Mouse (Mus musculus): ENCODE data around the gene Chgb. TPM values are rescaled to one million over a fixed set of nuclear protein-coding genes. Genes with fewer than 3 reads are reported as not detected.

The Chgb gene
- 1.8 and 1.9 TPM in 2 replicates for polyA plus RNA-seq (2015; fragmentation: Nextera tagmentation; extraction: Ambion mirVana)

DNA sequence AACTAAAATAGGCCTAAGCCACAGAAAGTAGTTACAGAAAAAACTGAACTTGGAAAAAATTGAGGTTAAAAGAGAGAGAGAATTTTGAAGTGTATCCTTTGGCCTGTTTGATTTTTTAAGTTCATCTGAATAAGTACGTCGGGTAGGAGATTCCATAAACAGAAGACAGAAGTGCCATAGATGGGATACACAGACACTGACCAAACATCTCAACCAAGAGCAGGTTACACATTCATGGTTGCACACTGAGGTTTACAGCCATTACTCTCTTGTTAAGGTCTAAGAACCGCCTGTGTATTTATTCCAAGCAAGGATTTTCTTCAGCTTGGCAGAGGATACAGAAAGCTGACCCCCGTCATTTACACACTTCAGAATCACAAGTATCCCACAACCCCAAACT is at the start of gene Chgb:
TSS of gene Chgb (plus strand) at position 301 of the 400 bp plus-strand sequence.
- Histone ChIP-seq H3K4me2 (replicated peaks) (peak within 1 kb of the TSS; percentile 82), H3K4me3 (replicated peaks) (peak within 1 kb of the TSS; percentile 40), H3K9me3 (replicated peaks) (no peaks in the 10 kb centered on the region), H3K27me3 (peaks cover 6% of the 10 kb centered on the region; the same call in 1 of the 2 replicates), H3K36me3 (no peaks in the 10 kb centered on the region), H3K4me1 (peaks cover 4% of the 10 kb centered on the region), H3K27ac (replicated peaks) (no peak within 1 kb of the TSS), H3K9ac (no peak within 1 kb of the TSS)
- ATAC-seq (ENCODE audit: insufficient number of reproducible peaks, low FRiP score, low TSS enrichment, low read depth) = 0 out of 2 replicates have a peak, but pooled peaks have one; percentile 9
- WGBS = 10% methylated on average over 4 of the region's 4 CpGs

- Histone ChIP-seq H3K27ac (replicated peaks) (no peak overlapping the region), H3K4me3 (replicated peaks) (no peak overlapping the region), H3K4me2 (replicated peaks) (no peak overlapping the region), H3K27me3 (no peaks in the 10 kb centered on the region), H3K9ac (no peak overlapping the region), H3K4me1 (no peaks in the 10 kb centered on the region), H3K36me3 (no peaks in the 10 kb centered on the region), H3K9me3 (replicated peaks) (no peaks in the 10 kb centered on the region)
- 78% methylated on average over 5 of the region's 5 CpGs for WGBS
- ATAC-seq (ENCODE audit: insufficient number of reproducible peaks, low FRiP score, low TSS enrichment, low read depth) = no peak
Measured at GRCm38 (mm10) chr2:132732940-132733339, 48.1 kb upstream of the Chgb start.

DNA sequence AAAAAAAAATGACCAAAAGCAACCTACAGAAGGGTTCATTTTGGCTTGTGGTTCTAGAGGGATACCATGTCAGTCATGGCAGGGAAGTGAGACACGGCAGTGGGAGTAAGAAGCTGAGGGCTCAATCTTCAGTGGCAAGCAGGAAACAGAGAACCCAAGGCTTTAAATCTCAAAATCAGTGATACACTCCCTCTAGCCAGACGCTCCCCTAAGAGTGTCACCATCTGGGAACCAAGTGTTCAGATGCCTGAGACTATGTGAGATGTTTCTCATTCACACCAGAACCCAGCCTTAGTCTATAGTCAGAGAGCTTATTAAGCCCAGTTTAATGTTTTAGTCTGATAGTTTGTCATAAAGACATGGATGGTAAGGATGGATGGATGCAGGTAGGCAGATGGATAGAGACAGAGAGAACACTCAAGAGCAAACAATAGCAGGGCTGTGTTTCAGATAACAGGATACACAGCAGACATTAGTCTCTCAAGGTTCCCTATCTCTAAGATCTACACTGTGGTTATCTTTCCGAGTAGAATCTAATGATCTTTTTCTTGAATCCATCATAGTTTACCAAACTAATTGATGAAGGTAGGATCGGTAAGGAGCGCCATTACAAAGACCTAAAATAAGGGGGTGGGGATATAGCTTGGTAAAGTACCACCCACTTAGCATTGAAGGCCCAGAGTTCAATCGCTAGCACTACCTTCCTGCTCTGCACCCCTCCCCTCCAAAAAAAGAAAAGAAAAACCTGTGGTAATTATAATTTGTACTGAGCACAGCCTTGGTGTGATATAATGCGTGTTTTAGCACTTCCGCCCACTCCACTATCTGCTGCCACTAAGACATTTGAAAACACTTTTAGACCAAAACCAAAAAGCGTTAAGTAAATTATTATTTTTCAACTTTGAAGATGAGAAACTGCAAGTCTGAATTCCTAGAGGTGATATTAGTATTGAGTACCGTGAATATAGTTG is 47.2 kb upstream of the Chgb start:
- Histone ChIP-seq H3K9me3 (replicated peaks) (no peaks in the 10 kb centered on the region), H3K9ac (no peak overlapping the region), H3K27ac (replicated peaks) (no peak overlapping the region), H3K4me1 (no peaks in the 10 kb centered on the region), H3K4me3 (replicated peaks) (no peak overlapping the region), H3K27me3 (no peaks in the 10 kb centered on the region), H3K36me3 (no peaks in the 10 kb centered on the region), H3K4me2 (replicated peaks) (no peak overlapping the region)
- WGBS = 87% methylated on average over 10 of the region's 10 CpGs
- no peak for ATAC-seq (ENCODE audit: insufficient number of reproducible peaks, low FRiP score, low TSS enrichment, low read depth)

DNA sequence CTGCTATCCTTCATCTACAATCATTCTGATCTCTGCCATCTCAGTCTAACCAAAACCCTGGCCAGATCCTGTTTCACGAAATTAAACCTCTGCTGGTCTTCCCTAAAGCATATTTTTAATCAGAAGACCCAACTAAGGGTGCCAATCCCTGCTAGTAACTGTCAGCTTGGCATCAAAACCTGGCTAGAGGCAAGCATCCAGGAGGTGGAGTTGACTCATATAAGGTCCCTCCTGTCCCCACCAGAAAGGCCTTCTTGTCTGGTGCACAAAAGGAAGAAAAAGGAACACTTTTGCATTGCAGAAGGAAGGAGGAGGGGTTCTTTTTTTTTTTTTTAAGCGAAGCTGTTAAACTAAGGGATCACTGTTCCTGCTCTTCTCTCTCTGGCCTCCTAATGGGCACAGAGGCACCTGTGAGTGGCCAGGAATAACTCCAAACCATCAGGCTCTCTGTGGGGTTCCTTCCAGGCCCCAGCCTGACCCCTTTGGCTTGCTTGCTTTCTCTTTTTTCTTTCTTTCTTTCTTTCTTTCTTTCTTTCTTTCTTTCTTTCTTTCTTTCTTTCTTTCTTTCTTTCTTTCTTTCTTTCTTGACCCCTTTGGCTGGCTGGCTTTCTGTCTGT is 42.2 kb upstream of the Chgb start:
- H3K4me2 ChIP-seq (replicated peaks) = no peak overlapping the region
- no peaks in the 10 kb centered on the region for H3K9me3 ChIP-seq (replicated peaks)
- 33% methylated on average over 2 of the region's 2 CpGs for WGBS
- H3K4me3 ChIP-seq (replicated peaks) = no peak overlapping the region
- H3K27me3 ChIP-seq = no peaks in the 10 kb centered on the region
- no peak overlapping the region for H3K27ac ChIP-seq (replicated peaks)
- ATAC-seq (ENCODE audit: insufficient number of reproducible peaks, low FRiP score, low TSS enrichment, low read depth) = no peak
- no peak overlapping the region for H3K9ac ChIP-seq
- no peaks in the 10 kb centered on the region for H3K36me3 ChIP-seq
- no peaks in the 10 kb centered on the region for H3K4me1 ChIP-seq

DNA sequence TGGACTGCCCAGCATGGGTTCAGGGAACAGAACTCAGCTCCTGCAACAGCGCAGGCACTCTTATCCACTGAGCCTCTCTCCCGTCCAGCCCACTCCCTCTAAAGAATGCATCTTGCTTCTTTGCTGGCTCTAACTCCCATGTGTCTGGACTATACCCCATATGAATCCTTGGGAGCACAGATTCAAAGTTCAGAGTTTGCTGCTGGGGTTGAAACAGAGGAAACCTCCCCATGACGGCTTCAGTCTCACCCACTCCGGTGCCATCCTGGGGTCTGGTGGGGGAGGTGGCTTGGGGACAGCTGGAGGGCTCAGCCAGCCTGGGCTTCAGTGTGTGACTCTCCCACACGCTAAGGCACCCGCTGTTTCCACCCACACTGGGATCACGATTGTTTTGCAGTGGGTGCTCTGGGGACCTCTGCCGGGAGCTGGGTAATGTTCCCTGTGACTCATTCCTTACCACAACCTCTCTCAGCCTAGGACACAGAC is 39.2 kb upstream of the Chgb start:
- WGBS = 57% methylated on average over 8 of the region's 8 CpGs
- no peaks in the 10 kb centered on the region for H3K36me3 ChIP-seq
- H3K27me3 ChIP-seq = no peaks in the 10 kb centered on the region
- no peak overlapping the region for H3K27ac ChIP-seq (replicated peaks)
- H3K4me3 ChIP-seq (replicated peaks) = no peak overlapping the region
- H3K9ac ChIP-seq = no peak overlapping the region
- H3K4me2 ChIP-seq (replicated peaks) = no peak overlapping the region
- no peak for ATAC-seq (ENCODE audit: insufficient number of reproducible peaks, low FRiP score, low TSS enrichment, low read depth)
- no peaks in the 10 kb centered on the region for H3K4me1 ChIP-seq
- H3K9me3 ChIP-seq (replicated peaks) = no peaks in the 10 kb centered on the region

GRCm38 (mm10) chr2:132744866-132745265 is 36.2 kb upstream of the Chgb start:
- WGBS = 91% methylated on average over 5 of the region's 5 CpGs
- no peak for ATAC-seq (ENCODE audit: insufficient number of reproducible peaks, low FRiP score, low TSS enrichment, low read depth)
- no peak overlapping the region for H3K4me3 ChIP-seq (replicated peaks)
- no peaks in the 10 kb centered on the region for H3K27me3 ChIP-seq
- H3K4me1 ChIP-seq = no peaks in the 10 kb centered on the region
- no peaks in the 10 kb centered on the region for H3K9me3 ChIP-seq (replicated peaks)
- no peaks in the 10 kb centered on the region for H3K36me3 ChIP-seq
- no peak overlapping the region for H3K27ac ChIP-seq (replicated peaks)
- no peak overlapping the region for H3K4me2 ChIP-seq (replicated peaks)
- H3K9ac ChIP-seq = no peak overlapping the region

- no peaks in the 10 kb centered on the region for H3K9me3 ChIP-seq (replicated peaks)
- no peak overlapping the region for H3K9ac ChIP-seq
- ATAC-seq (ENCODE audit: insufficient number of reproducible peaks, low FRiP score, low TSS enrichment, low read depth) = no peak
- H3K27me3 ChIP-seq = no peaks in the 10 kb centered on the region
- no peak overlapping the region for H3K27ac ChIP-seq (replicated peaks)
- H3K36me3 ChIP-seq = no peaks in the 10 kb centered on the region
- WGBS = 81% methylated on average over 3 of the region's 3 CpGs
- H3K4me2 ChIP-seq (replicated peaks) = no peak overlapping the region
- H3K4me1 ChIP-seq = no peaks in the 10 kb centered on the region
- H3K4me3 ChIP-seq (replicated peaks) = no peak overlapping the region
Measured at GRCm38 (mm10) chr2:132746108-132746507, 35.0 kb upstream of the Chgb start.

DNA sequence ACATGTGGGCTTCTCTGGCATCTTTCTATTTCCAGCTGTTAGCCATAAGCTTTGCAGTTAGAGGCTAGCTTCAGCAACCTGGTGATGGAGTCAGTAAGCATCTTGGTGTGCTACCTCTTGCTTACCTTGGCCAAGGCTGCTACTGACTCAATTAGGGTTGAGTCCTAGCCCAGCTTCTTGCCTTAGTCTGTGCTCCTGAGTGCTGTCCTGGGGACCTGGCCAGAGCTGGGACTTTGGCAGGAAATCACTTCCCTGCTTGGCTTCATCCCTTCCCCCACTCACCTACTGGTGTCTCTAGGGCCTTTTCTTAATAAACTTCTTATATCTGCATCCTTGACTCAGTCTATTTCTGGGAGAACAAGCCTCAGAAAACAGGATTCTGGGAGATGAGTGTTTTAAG is 30.4 kb upstream of the Chgb start:
- Histone ChIP-seq H3K4me2 (replicated peaks) (no peak overlapping the region), H3K4me1 (no peaks in the 10 kb centered on the region), H3K9me3 (replicated peaks) (no peaks in the 10 kb centered on the region), H3K27me3 (no peaks in the 10 kb centered on the region), H3K9ac (no peak overlapping the region), H3K36me3 (no peaks in the 10 kb centered on the region), H3K4me3 (replicated peaks) (no peak overlapping the region), H3K27ac (replicated peaks) (no peak overlapping the region)
- ATAC-seq (ENCODE audit: insufficient number of reproducible peaks, low FRiP score, low TSS enrichment, low read depth) = no peak

DNA sequence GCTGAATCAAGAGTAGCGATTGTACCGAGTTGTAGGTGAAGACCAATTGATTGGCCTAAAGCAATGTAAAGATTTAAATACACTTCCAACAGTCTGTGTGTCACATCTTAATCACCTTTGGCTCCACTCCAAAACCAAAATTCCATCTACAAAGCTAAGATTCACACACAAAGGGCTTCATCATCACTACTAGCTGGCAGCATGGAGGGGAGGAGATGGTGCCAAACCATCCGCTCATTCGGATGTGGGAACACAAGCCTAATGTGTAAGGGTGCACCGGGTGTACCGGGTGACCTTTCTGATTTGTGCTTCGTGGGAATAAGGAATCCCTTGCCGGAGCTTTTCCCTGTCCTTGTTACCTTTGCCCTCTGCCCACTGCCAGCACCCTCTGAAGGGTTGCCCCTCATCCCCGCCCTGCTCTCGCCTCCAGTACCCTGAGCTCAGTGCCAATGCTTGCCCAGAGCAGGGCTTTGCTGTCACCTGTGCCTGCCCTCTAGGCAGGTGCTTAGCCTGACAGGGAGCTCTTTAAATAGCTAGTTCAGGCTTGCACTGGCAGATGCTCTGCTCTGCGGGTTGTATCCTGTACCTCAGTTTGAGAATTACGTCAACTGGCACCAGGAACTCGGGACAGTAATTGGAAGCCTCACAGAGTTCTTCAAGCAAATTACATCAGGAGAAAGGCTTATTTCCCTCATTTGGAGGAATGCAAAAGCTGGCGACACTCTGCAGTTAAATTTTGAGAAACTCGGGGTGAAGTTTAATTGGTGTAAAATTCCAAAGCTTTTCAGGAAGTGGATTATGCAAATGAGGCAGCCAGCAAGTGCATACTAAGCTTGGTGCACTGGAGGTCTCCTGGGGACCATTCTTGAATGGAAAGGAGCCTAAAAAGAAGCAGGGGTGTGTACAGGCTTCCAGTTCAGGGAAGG is 29.7 kb upstream of the Chgb start:
- WGBS = 54% methylated on average over 15 of the region's 15 CpGs
- Histone ChIP-seq H3K4me3 (replicated peaks) (no peak overlapping the region), H3K4me1 (no peaks in the 10 kb centered on the region), H3K4me2 (replicated peaks) (no peak overlapping the region), H3K9ac (no peak overlapping the region), H3K9me3 (replicated peaks) (no peaks in the 10 kb centered on the region), H3K36me3 (no peaks in the 10 kb centered on the region), H3K27me3 (no peaks in the 10 kb centered on the region), H3K27ac (replicated peaks) (no peak overlapping the region; the same call in 1 of the 2 replicates)
- ATAC-seq (ENCODE audit: insufficient number of reproducible peaks, low FRiP score, low TSS enrichment, low read depth) = no peak; the same call in 1 of the 2 replicates

DNA sequence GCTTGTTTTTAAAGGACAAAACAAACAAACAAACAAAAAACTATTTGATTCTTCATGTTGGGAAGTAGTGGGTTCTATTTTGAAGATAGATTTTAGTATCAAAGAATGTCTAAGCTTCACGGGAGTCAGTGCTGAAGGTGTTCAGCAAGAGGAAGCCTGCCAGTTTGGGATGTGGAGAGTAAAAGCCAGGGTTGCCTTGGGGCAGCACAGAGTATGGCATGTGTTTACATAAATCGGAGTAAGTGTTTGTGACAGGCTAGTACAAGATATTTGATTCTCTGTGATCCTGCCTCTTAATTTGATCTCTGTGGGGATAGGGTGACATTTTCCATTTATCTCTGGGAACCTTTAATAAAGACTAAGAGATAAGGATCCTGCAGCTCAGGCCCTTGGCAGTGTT is 28.7 kb upstream of the Chgb start:
- no peaks in the 10 kb centered on the region for H3K27me3 ChIP-seq
- no peak overlapping the region for H3K4me2 ChIP-seq (replicated peaks)
- no peaks in the 10 kb centered on the region for H3K9me3 ChIP-seq (replicated peaks)
- no peak overlapping the region for H3K27ac ChIP-seq (replicated peaks)
- H3K4me3 ChIP-seq (replicated peaks) = no peak overlapping the region
- ATAC-seq (ENCODE audit: insufficient number of reproducible peaks, low FRiP score, low TSS enrichment, low read depth) = no peak
- H3K4me1 ChIP-seq = no peaks in the 10 kb centered on the region
- no peaks in the 10 kb centered on the region for H3K36me3 ChIP-seq
- H3K9ac ChIP-seq = no peak overlapping the region
- 50% methylated on average over 2 of the region's 2 CpGs for WGBS

- H3K4me3 ChIP-seq (replicated peaks) = no peak overlapping the region
- no peak overlapping the region for H3K9ac ChIP-seq
- H3K36me3 ChIP-seq = no peaks in the 10 kb centered on the region
- H3K4me2 ChIP-seq (replicated peaks) = no peak overlapping the region
- no peak overlapping the region for H3K27ac ChIP-seq (replicated peaks)
- H3K9me3 ChIP-seq (replicated peaks) = no peaks in the 10 kb centered on the region
- H3K27me3 ChIP-seq = no peaks in the 10 kb centered on the region
- WGBS = 77% methylated on average over 3 of the region's 3 CpGs
- H3K4me1 ChIP-seq = no peaks in the 10 kb centered on the region
- no peak for ATAC-seq (ENCODE audit: insufficient number of reproducible peaks, low FRiP score, low TSS enrichment, low read depth)
Measured at GRCm38 (mm10) chr2:132753137-132753536, 27.9 kb upstream of the Chgb start.

All from embryonic facial prominence, embryonic 15.5 days (tissue).